Mouse (Mus musculus) spleen, postnatal 14 days (tissue): ENCODE results near the gene Gm9913.

Source experiments
- DNase-seq, 2 experiments: peaks; one replicate each; pipeline ENCODE4 v3.0.0; 2021 to 2022; ENCODE audit warnings: low spot score in 2 of 2

Gene Gm9913

DNA sequence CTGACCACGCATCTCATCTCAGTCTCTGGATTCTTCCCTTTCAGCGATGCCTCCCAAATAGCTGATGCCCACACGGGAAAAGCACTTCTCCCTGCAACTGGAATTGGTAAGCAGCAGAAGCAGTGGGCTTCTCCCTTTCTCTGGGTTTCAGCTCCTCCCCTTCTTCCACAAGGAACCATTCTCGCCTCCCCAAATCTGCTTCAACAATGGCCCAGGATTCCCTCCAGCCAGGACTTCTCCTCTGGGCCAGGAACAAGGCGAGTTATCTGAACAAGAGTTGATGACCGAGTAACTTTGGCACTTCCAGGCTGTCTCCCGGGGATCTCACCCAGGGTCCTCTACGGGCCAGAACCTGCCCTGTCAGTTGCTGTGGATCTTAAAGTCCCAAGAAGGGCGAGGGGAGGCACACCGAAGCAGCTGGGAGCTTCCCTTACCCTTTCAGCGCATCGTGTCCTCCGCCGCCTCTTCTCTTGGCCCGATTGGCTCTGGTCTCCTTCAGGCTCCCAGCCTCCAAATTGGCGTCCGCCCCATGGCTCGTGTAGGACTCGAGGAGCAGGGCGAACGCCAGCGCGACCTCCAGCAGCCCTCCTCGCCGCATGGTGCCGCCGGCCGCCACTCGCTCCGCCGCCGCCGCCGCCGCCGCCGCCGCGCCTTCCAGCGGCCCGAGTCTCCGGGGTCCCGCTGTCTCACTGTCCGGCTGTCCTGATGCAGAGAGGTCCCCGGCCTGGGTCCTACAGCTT lies at the start of gene Gm9913:
Gene Gm9913, plus strand, starts transcription at position 84 of the 740 bp plus-strand sequence.
- no peak for DNase-seq

DNA sequence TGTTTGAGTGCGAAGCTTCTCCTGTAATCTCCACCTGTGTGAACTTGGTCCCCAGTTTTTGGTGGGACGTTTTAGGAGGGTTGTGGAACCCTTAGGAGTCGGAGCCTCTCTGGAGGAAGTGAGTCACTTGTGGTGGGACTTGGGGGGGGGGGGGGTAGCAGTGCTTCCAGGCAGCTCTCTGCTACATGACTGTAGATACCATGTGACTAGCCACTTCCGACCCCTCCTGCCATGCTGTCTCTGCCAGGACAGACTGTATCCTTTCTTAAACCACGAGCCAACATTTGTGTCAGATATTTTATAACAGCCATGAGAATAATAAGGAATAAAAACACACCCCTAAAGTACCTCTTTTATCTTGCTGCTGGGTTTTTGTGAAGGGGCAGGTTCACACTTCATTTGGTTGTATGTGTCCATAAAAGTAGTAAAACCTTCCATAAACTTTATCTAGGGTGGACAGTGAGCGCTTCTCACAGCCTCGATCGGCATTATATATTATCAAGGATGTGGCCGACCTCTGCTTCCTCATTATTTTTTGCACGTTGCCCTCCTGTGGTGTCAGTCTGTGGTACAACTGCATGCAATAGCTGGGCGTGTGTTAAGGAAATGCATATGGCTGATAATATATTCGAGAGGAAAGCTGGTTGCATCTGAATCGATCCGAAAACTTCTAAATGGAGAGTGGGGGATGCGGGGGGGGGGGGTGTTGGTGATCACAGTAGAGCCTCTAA lies 48.7 kb upstream of the Gm9913 start:
- no peak for DNase-seq

DNA sequence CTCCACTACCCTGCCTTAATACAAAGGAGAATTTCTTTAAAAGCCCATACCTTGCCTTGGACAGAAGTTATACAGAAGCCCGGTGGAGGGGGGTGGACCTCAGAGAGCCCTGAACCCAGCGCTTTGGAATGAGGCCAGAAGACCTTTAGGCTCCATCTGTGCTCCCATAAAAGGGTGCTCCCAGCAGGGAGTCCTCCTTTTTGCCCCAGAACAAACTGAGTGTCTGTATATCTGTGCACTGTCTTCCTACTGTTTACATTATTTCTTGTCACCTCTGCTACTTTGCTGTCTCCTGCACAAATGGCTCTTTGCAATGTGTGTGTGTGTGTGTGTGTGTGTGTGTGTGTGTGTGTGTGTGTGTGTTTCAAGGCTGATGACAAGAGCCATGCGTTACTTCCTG lies 45.8 kb upstream of the Gm9913 start:
- DNase-seq, result no peak

DNA sequence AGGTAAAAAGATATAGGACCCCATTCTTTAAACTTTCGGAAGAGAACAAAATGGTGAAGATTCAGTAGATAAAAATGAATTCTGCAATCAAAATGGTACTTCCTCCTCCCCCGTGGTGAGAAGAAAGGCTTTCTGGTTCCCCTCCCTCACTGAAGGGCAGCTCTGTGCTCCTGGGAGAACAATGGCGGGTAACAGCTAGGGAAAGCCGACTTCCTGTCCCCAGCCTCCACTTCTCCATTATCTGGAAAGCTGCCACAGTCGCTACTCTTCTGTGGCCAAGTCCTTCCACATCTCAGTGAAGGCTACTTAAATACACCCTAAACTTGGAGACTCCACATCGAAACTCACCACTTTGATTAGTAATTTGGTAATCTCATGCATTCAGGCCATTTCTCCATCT lies 40.9 kb upstream of the Gm9913 start:
- DNase-seq, result no peak

DNA sequence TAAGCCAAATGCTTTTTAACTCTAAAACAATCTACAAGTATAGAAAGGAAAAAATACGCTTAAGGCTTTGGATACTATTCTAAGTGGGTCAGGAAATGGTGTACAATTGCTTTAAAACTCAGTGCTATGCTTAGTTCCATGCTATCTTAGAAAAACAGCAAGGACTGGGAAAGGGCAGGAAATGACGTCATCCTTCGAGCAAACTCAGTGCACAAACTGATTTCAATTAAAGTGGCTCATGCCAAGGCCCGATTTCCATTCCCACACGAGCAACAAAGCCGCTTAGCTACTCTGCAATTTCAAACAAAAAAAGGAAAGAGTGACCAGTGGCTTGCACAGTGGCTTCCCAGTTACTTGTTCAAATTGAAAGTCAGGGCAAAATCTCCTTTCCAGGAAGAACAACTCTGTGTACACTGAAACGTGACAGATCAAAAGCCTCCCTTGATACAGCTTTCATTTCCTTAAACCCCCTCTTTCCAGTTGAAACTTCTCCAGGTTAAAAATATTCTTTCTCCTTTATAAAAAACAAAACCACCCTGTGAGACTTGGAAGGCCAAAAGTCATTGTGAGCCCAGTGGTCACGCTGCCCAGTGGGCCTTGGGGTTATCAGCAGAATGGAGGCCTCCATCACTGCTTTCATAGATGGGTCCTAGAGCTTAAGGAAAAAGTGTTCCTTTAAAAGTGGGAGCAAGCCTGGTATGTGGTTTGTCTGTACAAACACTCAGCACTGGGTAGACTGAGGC lies 34.2 kb upstream of the Gm9913 start:
- no peak for DNase-seq

DNA sequence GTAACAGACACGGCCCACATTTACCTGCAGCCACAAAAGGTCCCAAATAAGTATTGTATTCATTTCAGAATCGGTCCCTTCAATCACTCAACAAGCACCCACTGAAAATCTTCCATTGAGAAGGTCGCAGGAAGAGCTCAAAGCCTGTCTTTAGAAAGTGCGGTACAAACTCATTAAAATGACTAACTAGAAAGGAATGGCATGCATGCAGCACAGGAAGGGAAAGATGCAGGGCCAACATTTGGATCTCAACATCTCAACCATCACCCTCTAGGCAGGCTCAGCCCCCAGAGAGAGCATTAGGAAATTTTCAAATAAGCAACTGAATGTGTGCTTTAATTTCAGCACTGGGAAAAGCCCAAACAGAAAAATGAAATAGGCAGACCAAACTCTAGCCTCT lies 33.2 kb upstream of the Gm9913 start:
- no peak for DNase-seq

DNA sequence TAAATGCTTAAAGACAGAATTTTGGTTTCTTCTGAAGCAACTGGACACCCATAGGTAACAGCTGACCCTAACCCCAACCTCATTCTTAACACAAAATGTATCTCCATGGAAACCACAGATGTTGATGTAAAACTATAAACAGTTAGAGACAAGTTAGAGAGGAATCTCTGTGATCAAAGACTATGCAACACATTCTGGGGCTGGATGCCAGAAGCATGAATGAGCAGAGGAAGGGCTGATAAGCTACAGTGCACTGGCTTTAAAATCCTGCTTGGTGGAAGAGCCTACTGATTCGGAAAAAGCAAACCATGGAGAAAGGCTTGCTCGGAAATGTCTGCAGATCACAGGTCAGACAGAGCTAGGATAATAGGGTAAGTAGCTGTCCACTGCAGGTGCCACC lies 31.7 kb upstream of the Gm9913 start:
- no peak for DNase-seq

DNA sequence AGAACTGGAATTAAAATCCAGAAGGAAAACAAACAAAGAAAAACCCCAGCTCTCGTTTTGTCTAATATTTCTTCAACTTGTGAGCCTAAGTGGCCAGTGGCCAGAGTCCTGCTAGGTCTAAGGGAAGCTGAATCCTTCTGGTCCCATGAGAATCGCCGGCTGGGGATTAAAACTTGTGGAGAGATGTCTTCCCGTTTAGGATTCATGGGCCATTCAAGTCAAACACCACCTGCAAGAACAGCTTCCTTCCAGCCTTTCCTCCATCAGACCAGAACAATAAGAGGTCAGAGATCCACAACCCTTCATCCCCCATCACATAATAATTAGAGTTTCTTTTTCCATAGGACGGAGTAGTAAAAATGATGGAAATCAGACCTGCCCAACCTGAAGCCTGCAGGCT lies 30.2 kb upstream of the Gm9913 start:
- no peak for DNase-seq

DNA sequence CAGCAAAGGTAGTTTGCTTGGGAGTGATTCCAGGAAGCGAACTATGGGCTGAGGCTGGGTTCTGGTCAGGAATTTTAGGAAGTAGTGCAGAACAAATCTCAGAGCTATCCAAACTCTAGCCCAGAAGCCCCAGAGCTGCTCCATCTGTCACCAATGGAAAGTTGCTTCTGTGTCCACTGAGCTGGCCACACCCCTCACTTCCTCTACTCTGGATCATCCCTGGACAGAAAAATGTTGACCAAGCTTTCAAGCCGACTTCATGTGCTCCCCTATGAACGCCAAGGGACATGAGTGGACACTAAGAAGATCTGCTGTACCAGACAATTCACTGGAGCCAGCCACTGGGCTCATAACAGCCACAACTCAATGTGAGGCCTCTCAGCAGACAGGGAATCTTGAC lies 28.7 kb upstream of the Gm9913 start:
- DNase-seq, result no peak

DNA sequence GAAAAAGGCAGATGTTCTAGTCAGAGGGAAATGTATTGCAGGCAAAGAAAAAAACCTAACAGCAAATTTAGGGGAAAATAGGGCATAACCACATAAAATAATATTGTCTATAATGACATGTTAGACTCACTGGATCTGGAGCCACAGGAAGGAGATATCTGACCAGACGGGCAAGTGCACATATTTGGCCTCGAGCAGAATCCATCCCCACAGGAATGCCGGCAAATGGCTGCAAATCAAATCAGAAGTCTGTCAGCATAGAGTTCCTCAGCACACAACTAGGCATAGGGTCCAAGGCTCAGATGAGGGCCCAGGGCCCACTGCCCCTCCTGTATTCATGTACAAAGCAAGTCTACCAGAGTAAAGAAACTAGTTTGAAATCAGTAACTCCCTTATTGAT lies 27.5 kb upstream of the Gm9913 start:
- no peak for DNase-seq

DNA sequence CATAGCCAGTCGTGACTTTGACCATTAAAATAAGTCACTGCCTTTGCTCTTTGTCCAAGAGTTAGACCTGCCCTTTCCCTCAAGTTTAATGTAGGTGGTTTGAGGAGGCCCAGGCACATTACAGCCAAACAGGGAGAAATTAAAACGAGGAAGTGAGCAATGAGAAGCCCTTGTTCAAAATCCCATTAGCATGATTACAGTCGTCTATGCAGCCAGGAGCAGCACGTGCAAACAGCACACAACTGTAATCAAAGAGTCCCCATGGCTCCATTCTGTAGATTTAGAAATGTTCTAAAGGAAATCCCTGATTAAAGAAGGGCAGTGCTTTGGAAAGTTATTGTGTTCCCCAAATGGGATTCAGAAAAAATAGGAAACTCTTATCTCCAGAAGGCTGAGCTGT lies 26.2 kb upstream of the Gm9913 start:
- no peak for DNase-seq

DNA sequence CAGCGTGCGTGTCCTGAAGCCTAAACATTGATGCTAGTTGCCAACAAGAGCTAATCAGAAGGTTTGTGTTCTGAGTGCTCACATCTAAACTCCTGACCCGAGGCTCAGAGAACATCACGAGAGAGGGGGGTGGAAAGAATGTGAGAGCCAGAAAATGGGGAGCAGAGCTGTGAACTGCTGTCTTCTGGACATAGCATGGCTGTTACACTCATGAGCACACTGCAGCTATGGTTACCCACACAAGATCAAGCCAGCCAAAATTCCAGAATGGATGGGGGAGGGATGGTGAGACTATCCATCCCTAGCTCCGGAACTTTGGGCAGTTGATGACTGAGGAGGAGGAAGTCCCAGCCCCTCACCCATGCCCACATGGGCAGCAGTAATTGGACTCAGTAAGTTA lies 24.8 kb upstream of the Gm9913 start:
- no peak for DNase-seq

DNA sequence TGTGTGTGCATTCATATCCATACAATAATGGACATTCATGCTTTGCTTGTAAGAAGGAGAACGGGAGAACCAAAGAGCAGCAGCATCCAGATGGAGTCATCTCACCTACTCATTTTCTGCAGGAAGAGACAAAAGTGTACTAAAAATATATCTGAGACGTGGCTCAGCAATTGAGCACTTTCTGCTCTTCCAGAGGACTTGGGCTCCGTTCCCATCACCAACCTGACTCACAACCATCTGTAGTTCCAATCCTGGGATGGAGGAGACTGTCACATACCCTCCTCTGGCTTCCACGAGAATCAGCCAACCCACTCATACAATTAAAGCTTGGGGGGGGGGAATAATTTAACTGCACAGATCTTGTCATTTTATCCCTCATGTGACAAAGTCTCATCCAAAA lies 23.8 kb upstream of the Gm9913 start:
- DNase-seq, result no peak

DNA sequence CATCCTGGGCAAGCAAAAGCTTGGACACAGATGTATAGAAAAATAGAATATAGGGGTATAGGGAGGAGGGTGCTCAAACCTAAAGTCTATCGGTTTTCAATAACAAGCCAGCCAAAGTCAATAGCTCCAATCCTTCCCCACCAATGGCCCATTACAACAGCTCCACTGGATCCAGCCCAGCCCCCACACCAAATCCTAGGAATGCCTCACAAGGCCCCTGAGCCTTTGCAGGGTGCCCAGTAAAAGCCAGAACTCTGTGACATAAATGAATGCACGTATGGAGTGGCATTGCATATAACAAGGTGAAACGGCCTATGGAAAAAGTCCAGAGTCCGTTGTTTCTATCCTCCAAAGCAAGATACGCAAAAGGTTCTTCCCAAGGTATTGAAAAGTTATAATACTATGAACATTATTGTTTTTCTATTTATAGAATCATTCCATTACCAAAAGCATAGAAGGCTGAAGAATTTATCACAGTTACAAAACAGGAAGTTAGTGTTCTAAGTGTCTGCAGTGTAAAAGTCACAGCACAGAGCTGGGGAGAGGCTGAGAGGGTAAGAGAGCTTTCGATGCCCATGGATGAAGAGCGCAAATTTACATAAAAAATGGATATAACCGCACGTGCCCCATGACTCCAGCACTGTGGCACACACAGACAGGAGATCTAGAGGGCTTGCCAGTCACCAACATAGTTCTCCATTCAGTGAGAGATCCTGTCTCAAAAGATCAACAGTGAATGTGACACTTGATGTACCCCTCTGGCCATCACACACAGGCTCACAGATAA lies 23.2 kb upstream of the Gm9913 start:
- DNase-seq, result no peak

DNA sequence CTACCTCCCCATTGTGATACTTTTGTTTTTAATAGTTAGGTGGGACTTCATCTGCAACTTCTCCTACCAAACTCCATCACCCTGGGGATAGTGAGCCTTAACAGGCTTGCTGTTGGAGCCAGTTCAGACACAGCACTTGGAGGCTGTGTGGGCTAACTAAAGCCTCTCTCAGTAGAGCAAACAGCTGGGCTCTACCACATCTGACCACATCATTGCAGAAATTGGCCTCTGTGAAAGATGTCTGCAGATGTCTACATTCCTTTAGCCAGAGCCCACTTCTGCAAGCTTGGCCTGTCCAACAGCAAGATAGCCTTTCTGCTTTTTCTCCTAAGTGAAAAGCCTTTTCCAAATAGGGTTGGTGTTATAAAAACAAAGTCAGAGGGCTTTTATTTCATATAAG lies 20.7 kb upstream of the Gm9913 start:
- no peak for DNase-seq

DNA sequence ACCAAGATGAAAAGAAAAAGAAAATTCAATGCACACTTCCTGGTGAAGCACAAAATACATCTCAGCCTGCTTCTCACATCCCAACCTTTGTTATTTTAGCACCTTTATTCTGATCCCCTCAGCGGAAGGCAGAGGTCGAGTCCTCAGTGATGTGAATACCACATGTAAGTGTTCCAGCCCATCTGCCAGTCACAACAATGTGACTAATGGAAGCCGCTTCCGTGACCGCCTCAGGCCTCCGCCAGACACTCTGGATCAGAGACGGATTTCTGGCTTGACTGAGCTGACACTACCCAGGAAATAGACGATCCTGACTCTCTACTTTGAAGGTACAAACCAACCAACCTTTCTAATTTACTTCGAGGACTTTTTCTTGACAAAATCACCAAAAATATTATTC lies 20.0 kb upstream of the Gm9913 start:
- no peak for DNase-seq

DNA sequence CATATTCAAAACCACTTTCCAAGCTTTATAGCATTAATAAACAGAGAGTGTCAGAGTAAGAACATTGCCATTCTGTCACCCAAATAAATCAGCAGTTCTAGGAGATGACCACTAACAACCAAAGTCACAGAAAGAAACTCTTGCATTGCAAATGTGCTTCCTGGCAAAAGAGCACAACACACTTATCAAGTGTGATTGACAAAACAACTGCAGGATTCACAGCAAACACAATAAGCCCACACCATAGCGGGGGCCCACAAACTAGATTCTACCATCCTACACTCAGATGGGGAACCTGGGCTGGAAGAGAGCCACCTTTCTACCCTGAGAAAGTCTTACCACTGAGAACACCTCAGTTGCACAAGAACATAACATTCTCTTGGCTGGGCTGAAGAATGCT lies 14.9 kb upstream of the Gm9913 start:
- no peak for DNase-seq

DNA sequence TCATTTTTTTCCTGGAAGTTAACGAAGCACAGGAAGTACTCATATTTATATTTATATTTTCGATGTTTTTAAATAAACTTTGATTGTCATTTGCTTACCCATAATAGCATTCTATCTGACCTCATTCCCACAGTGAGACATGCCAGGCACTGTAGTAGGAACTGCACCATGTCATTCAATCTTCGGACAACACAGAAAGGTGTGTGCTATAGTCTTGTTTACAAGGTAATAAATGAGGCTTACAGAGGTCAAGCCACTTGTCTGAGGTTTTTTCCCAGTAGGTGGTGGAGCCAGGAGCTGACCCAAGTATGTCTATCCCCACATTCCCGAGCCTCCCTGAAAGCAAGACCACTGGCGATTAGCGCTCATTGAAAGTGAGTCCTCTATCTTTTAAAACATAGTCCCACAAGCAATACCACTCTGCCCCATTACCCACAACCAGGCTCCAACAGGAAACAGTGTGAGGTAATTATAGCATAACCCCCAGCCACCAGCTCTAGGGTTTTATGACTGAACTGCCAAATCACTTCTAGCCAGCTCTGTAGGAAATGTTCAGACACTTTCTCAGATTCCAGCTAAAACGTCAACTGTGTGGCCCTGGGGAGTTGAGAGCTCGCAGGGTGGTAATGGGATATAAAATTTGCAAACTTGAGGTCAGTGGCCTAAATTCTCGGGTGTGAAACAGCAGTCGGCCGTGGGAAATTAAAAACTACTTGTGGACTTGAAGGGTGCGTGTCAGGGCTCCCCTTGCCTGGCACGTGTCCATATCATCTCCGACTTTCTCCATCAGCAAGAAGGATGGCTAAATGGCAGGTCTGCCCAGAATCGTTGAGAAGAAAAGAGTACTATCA lies 12.6 kb upstream of the Gm9913 start:
- DNase-seq, result no peak

DNA sequence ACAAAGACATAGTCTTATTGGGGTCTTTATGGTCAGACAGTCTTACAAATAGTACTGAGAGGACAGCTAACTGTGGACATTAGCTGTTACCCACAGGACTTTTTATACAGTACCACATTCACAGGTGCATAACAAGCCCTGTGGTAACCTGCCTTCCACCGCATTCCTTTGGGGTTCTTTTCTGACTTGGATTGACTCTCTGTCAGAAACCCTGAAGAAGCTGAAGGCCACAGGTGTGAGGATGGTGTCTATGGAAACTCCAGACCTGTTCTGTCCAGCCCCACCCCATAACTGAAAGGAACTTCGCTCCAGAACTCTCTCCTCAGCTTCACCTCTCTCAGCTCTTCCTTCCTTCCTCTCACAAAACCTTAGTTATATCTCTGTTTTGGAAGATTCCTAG lies 10.6 kb upstream of the Gm9913 start:
- DNase-seq, result no peak

DNA sequence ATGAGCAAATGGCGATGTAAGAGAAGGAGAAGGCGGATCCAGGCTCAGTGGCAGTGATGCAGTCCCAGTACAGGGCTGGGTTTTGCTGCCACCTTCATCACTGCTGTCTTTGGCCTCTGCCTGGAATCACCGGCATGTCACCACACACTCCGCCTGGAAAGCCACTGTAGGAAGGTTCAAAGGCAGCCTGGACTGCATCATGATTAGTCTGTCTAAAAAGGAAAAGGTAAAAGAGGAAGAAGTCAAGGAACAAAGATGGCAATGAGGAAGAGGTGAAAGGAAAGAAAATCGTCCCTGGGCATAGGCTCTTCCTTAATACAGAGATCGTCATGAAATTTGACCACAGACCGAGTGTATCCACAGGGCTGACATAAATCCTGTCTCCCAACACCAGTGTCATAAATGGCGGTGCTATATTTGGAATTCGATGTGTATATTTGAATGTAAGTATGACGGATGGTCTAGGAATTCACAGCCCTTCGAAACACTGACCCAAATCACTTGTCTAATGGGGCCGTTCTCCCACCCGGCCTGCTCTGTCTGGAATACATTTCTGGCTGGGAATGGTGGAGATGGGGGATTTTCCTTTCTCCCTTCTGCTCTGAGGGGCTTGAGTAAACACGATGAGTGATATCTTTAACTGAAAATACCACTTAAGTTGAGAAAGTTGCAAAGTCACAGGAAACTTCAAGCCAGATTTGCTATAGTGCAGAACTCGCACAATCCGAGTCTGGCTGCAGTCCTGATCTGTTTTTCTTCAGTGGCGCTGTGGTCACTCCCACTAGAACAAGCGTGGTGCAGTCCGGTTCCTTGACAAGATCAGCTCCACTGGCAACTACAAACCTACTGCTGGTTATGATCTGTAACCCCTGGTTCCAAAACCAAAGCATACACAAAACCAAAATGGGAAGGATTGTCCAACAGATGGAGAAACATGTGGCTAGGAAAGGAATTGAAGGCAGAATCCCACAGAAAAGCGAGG lies 9.8 kb upstream of the Gm9913 start:
- no peak for DNase-seq
